Mouse (Mus musculus): ENCODE results near the gene Anxa6.

GRCm38 (mm10) chr11:55011440-55011839 is 21.8 kb downstream of the Anxa6 start:
- TF ChIP-seq CTCF (IDR thresholded peaks at IDR 0.05; ENCODE audit: control insufficient read depth, insufficient read depth, insufficient read length) (no peak), CEBPB (IDR thresholded peaks at IDR 0.05; ENCODE audit: low read depth) (no peak)
